Comparison of ENCODE assay signal across 9 mouse cellular contexts in genomic region chr10:9676418-9676786, GRCm38 (mm10). TPM values are rescaled to one million over a fixed set of nuclear protein-coding genes. Genes with fewer than 3 reads are reported as not detected.
A peak's percentile ranks its signal among the peaks of the same experiment; 100 is the strongest.
DNase-seq lines count a peak whose midpoint lies in the region; ATAC-seq and TF ChIP-seq lines count a peak whose summit lies in the region.
"Had no signal": no experiment of that assay in that cellular context is flagged by ENCODE, and none has a peak within 500 bp of the region (broad histone marks: within the 10 kb centered on the region; RNA-seq: fewer than 3 reads in every experiment).

No protein-coding gene starts in this region.

- H3K4me1 ChIP-seq in heart, embryonic 12.5 days (replicated peaks): peaks cover 8% of the 10 kb centered on the region; the same call in 1 of the 2 replicates
- H3K4me1 ChIP-seq in forebrain, postnatal 0 days (ENCODE audit: insufficient read depth): no peaks in the 10 kb centered on the region
- peaks cover 15% of the 10 kb centered on the region for H3K4me1 ChIP-seq in midbrain, embryonic 12.5 days

- no peak for ATAC-seq in heart, embryonic 12.5 days (ENCODE audit: insufficient number of reproducible peaks, low FRiP score)
- ATAC-seq in forebrain, postnatal 0 days: no peak
- no peak for ATAC-seq in midbrain, embryonic 12.5 days (ENCODE audit: low FRiP score, low read depth)
- ATAC-seq: activated CD4-positive, CD25-positive, alpha-beta regulatory T cell, adult 4 months had no signal

- no peak overlapping the region for H3K9ac ChIP-seq in heart, embryonic 12.5 days
- H3K9ac ChIP-seq in forebrain, postnatal 0 days: peak overlapping the region; percentile 18; the same call in 1 of the 2 replicates
- H3K9ac ChIP-seq in midbrain, embryonic 12.5 days (replicated peaks): peak overlapping the region; percentile 74; the same call in 1 of the 2 replicates

- H3K27me3 ChIP-seq in heart, embryonic 12.5 days (replicated peaks): 0 out of 2 replicates have a peak, but pooled peaks cover 3% of the 10 kb centered on the region
- H3K27me3 ChIP-seq in forebrain, postnatal 0 days (ENCODE audit: insufficient read depth, low read length): no peaks in the 10 kb centered on the region
- peaks cover 41% of the 10 kb centered on the region for H3K27me3 ChIP-seq in midbrain, embryonic 12.5 days

- DNase-seq in heart, postnatal 10 days: no peak
- DNase-seq in MN1 (ENCODE audit: low spot score): peak; percentile 62
- no peak for DNase-seq in forebrain, postnatal 0 days
- DNase-seq in adrenal gland, postnatal 10 days: no peak
- no peak for DNase-seq in left cerebral cortex, postnatal 36 days (ENCODE audit: low spot score in 2 of 2)
- no peak for DNase-seq in layer of hippocampus, adult 8-10 months (ENCODE audit: low spot score in 2 of 2)

- H3K4me2 ChIP-seq in heart, embryonic 12.5 days: peak overlapping the region; percentile 97
- peak overlapping the region; percentile 99 for H3K4me2 ChIP-seq in forebrain, postnatal 0 days (ENCODE audit: low read depth)
- H3K4me2 ChIP-seq in midbrain, embryonic 12.5 days (replicated peaks): peak overlapping the region; percentile 91

- 7% methylated on average over 7 of the region's 7 CpGs for WGBS in heart, embryonic 12.5 days
- WGBS in forebrain, postnatal 0 days: 9% methylated on average over 7 of the region's 7 CpGs
- 1% methylated on average over 7 of the region's 7 CpGs for WGBS in midbrain, embryonic 12.5 days

- no peaks in the 10 kb centered on the region for H3K9me3 ChIP-seq in heart, embryonic 12.5 days (replicated peaks)
- H3K9me3 ChIP-seq in forebrain, postnatal 0 days (ENCODE audit: low read length): no peaks in the 10 kb centered on the region
- no peaks in the 10 kb centered on the region for H3K9me3 ChIP-seq in midbrain, embryonic 12.5 days

- no peaks in the 10 kb centered on the region for H3K36me3 ChIP-seq in heart, embryonic 12.5 days
- no peaks in the 10 kb centered on the region for H3K36me3 ChIP-seq in forebrain, postnatal 0 days (ENCODE audit: insufficient read depth)
- no peaks in the 10 kb centered on the region for H3K36me3 ChIP-seq in midbrain, embryonic 12.5 days

- no peak overlapping the region for H3K4me3 ChIP-seq in heart, embryonic 12.5 days
- peak overlapping the region; percentile 61; the same call in 1 of the 2 replicates for H3K4me3 ChIP-seq in forebrain, postnatal 0 days (ENCODE audit: low read depth, low read length)
- H3K4me3 ChIP-seq in midbrain, embryonic 12.5 days: no peak overlapping the region

- no peak overlapping the region for H3K27ac ChIP-seq in heart, embryonic 12.5 days (ENCODE audit: poor library complexity, severe bottlenecking)
- H3K27ac ChIP-seq in forebrain, postnatal 0 days (ENCODE audit: low read depth, low read length): no peak overlapping the region
- H3K27ac ChIP-seq in midbrain, embryonic 12.5 days (replicated peaks): 0 out of 2 replicates have a peak overlapping the region, but pooled peaks have one; percentile 44

- no peak for TF ChIP-seq CTCF in forebrain, postnatal 0 days (IDR thresholded peaks at IDR 0.05; ENCODE audit: low read depth)

- intact Hi-C loops in heart, postnatal 10 days (cut with DNase I): loop anchor here (2.0 to 5.0 kb wide), 4 partner anchors 81 to 664 kb away; no protein-coding TSS in a partner anchor
- intact Hi-C loops in left cerebral cortex, postnatal 36 days (cut with DNase I): loop anchor here (2.0 to 5.0 kb wide), 4 partner anchors 99 to 884 kb away; no protein-coding TSS in a partner anchor

RNA-seq across cellular contexts. Expression of gene Samd5, which starts 1.4 kb away (rescaled TPM):
- polyA plus RNA-seq in heart, embryonic 12.5 days (2016; fragmentation: Nextera tagmentation; extraction: Ambion mirVana): 2.4 and 2.8 TPM in 2 replicates
- 10 to 100 TPM in 1 of 2 experiments, 1 to 10 TPM in 1; 7.9 to 13.7 TPM for total RNA-seq in heart, postnatal 10 days (2021)
- total RNA-seq in forebrain, postnatal 0 days (2014; rRNA removed): 9.8 and 12.8 TPM in 2 replicates
- polyA plus RNA-seq in forebrain, postnatal 0 days (2015; fragmentation: Nextera tagmentation; extraction: Ambion mirVana): 1.9 and 4.1 TPM in 2 replicates
- polyA plus RNA-seq in midbrain, embryonic 12.5 days (2016; fragmentation: Nextera tagmentation; extraction: Ambion mirVana): 9.5 and 9.9 TPM in 2 replicates
- 1 to 10 TPM; 5.3 to 6.8 TPM for total RNA-seq in adrenal gland, postnatal 10 days (2021)
- 10 to 100 TPM; 11.8 to 11.9 TPM for total RNA-seq in left cerebral cortex, postnatal 36 days (2021)
- total RNA-seq in layer of hippocampus, adult 8-10 months (2022): 10 to 100 TPM; 15.4 to 17.0 (median 16.5) TPM
- polyA plus RNA-seq: activated CD4-positive, CD25-positive, alpha-beta regulatory T cell, adult 4 months had no signal
